Mouse (Mus musculus) gastrocnemius, adult 8-10 months (tissue): ENCODE data around the gene Igsf3. TPM values are rescaled to one million over a fixed set of nuclear protein-coding genes. Genes with fewer than 3 reads are reported as not detected.
A peak's percentile ranks its signal among the peaks of the same experiment; 100 is the strongest.

Experiments used
- DNase-seq, 2 experiments: peaks; one replicate each; pipeline ENCODE4 v3.0.0; 2022; ENCODE audit warnings: low spot score in 2 of 2
- total RNA-seq, 4 experiments: library from RNA; stranded (reverse); gene quantifications; 2 replicates each; pipeline ENCODE4 v1.2.4; 2022

Gene Igsf3
- total RNA-seq, 4 experiments from 2014 or later: 3.1 to 4.4 (median 3.4) TPM

DNA sequence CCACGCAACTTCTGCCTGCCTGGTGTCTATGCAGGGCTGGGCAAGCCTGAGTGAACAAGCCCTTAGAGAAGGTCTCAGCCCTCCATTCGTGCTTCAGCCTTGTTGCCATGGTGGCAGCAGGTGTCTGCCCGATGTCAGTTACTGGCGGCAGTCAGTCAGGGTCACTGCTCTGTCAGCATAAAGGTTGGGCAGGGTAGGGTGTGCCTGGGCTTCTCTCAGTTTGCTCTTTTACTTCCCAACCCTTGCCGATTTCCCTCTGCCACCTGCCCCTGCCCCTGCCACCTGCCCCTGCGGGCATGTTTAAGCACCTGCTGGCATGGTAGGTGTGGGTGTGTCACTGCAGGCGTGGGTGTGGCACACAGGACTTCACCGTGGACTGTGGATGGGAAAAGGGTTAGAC, 67.6 kb downstream of the Igsf3 start:
- DNase-seq: no peak

DNA sequence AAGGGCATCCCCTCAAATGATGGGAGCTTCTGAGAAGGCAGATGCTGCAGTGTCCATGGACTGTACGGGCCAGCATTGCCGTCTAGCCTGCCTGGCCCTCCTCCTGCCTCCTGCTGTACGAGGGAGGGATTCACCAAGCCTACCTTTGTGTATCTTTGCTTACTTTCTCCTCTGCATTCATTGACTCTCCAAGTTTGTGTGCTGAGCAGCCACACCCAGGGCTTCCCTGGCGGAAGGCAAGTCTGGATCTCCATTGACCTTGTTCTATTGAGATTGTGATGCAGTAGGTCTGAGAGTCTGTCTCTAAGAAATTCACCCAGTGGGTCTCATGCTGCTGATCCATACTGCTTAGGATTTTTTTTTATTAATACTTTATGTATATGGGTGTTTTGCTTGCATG, 70.4 kb downstream of the Igsf3 start:
- DNase-seq: no peak

DNA sequence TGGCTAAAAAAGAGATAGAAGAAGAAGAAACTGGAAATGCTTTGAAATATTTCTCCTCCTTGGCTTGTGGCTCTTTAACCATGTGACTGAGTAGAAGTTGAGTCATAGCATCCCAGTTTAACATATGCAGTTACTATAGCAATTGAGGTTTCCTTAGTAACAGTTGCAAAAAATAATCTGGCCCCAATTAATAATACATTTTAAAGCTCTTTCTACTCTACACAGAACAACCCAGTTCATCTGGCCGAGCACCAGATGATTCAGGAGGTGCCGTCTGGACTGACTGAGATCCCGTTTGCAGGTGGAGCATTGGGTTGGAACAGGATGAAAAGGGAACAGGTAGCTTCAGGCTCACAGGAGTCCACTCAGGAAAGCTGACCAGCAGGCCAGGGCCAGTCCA, 71.9 kb downstream of the Igsf3 start:
- DNase-seq: no peak

DNA sequence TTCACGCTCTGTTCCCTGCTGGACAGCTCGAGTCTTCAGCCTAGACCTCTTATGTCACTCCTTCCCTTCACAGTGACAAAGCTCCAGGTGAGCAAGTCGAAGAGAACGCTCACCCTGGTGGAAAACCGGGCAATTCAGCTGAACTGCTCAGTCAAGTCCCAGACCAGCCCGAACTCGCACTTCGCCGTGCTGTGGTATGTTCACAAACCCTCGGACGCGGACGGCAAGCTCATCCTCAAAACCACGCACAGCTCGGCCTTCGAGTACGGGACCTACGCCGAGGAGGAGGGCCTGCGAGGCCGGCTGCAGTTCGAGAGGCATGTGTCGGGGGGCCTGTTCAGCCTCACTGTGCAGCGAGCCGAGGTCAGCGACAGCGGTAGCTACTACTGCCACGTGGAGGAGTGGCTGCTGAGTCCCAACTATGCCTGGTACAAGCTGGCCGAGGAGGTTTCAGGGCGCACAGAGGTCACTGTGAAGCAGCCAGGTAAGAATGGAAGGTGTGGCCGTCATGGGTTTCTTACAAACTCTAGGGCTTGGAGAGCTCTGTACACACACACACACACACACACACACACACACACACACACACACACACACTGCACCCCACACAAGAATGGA, 74.0 kb downstream of the Igsf3 start:
- no peak for DNase-seq

DNA sequence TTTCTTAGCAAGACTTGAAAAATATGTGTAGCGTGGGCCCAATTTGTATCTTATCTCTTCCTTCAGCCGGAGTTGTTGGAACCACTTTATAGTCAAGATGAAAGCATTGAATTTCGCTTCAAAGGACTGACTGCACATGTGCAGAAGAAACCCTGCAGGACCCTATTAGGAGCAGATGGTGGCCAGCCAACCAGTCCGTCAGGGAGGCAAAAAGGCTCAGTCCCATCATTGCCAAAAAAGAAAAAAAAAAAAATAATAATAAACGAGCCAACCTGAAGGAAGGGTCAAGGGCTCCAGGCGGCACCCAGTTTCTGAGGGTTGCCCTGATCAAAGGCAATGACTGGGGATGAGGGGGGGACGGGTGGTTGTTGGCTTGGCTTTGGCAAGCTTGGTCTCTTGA, 83.7 kb downstream of the Igsf3 start:
- DNase-seq: no peak

DNA sequence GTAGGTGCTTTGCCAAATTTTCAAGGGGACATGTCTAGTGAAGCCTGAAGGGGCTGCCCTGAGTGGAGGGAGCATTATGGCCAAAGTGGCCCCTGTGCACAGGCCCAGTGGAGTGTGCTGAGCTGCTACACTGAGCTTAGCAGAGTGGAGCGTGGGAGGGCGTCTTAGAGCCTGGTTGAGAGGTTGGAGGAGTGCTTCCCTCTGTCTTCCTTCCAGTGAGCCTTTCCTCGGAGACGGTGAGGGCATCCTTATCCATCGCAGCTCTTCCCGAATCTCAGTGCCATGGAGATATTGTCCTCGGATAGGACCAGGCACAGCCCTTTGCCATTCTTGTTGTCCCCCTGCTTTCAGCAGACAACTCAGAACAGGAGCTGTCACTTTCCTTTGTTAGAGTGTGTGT, 84.2 kb downstream of the Igsf3 start:
- no peak for DNase-seq

DNA sequence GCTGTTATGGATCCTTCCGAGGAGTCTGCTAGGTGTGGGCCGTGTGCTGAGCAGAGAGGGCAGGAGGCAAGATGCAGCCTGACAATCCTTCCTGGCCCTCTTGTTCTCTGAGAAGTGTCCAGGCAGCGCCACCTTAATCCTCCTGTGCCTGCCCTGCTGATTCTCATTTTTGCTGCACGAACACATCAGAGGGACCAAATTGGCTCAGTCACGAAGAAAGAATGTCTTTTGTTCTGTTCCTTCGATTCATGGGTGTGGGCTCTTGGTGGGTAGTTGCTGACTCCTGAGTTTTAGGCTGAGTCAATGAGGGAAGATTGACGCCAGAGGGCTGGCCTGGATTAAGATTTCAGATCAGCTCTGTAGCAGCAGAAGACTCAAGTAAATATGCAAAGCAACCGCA, 84.9 kb downstream of the Igsf3 start:
- DNase-seq: no peak

DNA sequence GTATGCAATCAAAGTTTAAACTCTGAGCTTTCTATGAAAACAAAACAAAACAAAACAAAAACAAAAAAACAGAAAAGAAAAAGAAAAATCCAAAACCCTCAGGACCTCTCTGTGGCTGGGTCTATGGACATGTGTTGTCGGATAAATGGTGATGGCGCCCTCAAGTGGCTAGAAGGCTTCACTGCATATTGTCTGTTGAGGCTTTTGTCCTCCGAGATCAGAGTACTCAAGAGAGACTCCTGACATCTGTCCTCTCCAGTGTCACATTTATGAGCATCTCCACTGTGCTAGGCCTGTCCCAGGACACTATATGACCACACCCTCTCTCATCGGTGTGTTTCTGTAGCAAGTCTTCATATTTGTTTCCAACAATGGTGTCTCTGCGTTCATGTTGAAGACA, 85.4 kb downstream of the Igsf3 start:
- DNase-seq: peak; percentile 40 to 43

DNA sequence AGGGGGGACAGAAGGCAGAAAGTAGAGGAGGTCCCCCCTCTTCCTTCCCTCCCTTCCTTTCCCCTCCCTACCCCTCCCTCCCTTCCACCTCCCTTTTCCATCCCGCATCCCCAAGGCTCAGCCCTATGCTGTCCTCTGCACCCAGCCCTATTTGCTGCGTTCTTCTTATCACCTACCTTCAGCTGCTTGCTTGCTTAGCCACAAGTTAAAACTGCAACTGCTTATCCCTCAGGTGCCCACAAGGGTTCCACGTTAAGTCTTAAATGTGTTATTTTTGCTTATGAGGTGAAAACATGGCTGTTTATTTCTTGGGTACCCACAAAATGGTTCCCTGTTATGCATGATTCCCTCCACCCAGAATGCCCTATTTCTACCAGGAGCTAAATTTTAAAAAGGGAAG, 86.6 kb downstream of the Igsf3 start:
- DNase-seq: no peak

DNA sequence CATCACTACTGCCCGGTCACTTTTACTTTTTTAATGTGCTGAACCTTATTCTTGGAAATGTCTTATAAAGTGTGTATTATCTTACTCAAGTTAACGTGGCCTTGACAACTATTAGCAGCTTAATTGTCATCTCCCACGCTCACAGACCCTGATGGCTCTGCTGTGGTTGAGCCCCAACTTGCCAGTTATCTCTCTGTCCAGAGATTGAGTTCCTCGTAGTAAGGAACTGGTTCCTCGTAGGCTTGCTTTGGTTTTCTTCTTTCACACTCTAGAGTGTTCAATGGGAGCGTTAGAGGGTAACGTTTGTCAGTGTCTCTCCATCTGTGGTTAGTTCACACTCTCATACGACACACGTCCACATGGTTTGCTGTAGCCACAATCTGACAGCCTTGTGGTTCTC, 92.8 kb downstream of the Igsf3 start:
- no peak for DNase-seq

DNA sequence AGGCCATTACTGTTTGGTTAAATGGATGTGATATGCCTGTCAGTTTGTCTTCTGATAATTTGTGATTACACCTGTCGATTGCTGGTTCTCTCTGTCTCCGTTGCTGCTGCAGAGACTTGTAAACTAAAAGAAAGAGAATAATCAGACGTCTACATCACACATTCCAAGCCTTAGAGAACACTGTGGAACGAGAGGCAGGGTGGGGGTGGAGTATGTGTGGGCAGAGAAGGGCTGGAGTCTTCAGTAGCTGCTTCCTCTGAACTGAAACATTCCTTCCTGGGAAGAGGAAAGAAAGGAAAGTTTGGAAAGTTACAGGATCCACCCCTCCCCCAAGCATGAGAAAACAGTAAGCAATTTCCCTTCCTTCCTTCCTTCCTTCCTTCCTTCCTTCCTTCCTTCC, 95.0 kb downstream of the Igsf3 start:
- no peak for DNase-seq

DNA sequence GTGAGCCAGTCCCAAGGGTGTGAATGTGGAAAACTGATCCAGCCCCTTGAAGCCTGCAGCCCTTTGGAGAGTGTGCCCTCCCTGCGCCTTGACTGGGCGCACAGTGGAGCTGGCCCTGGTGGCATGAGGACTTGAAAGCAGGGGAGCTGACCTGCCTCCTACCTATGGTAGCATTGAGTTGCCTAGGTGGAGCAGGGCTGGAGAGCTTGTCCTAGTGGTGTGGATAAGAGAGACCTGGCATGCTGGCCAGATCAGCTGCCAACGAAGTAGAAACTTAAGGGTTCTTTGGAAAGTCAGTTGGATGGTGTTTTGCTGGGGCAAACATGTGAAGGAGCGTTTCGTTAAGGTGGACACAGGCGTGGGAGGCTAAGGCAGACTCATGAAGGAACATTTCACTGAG, 105.1 kb downstream of the Igsf3 start:
- no peak for DNase-seq

DNA sequence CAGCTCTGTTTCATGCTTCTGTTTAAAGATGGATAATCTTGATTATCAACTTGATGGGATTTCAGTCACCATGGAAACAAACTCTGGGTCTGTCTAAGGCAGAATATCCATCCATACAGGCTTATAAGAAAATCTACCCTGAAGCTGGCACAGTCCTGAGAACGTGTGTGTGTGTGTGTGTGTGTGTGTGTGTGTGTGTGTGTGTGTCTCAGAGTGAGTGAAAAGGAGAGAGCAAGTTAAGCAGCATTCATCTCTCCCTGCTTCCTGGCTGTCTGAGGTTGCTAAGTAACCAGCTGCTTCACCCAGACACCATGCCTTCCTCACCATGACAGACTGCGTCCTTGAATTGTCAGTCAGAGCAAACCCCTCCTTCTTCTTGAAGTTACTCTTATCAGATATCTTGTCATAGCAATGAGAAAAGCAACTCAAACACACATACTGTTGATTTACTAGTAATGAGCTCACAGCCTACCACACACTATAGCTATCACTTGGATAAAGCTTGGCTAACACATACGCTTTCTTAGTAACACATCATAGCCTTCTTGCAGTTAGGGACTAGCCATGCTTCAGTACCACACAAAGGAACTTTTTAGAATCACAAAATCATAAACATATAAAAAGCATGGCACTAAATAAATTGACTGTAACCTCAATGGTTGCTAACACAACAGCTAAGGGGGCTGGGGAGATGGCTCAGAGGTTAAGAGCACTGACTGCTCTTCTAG, 106.5 kb downstream of the Igsf3 start:
- DNase-seq: no peak

DNA sequence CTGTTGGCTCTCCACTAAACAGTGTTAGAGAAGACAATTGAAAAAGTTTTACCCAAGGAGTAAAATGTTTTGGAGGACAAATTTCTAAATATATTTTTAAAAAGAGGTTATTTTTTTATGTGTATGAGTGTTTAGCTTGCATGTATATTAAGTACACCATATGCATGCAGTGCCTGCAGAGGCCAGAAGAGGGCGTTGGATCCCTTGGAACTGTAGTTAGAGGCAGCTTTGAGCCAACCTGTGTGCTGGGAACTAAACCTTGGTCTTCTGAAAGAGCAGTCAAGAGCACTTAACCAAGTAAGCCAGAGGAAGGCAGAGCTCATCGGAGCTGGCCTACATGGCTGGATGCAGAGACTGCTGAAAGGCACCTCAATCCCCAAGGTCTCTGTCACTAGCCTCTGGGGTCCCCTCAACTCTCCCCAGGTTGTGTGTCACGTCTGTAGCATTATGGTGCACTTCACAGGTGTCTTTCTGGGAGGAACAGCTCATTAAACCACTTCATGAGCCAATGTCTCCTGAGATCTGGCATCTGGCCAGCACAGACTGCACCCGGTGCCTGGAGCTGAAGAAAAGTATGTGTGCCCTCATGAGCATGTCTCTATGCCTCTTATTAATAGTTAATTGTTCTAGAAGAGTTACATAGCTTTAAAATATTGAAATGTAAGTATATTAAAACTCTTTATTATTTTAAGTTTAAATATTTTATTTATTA, 109.3 kb downstream of the Igsf3 start:
- no peak for DNase-seq

DNA sequence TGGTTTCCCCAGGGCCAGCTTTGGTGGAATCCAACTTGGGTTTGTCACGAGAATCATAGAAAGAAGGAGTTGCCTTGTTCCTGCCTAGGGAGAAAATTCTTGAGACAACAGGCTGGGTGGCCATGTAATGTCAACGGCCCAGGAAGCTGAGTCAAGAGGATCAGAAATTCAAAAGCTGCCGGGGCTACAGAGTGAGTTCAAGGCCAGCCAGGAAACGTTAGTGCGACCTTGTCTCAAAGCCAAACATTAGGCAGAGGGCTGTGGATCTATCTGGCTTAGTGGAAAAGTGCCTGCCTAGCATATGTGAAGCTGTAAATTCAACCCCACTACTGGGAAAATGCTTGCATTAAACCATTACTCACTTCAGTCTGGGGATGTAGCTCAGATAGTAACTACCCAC, 110.6 kb downstream of the Igsf3 start:
- no peak for DNase-seq

DNA sequence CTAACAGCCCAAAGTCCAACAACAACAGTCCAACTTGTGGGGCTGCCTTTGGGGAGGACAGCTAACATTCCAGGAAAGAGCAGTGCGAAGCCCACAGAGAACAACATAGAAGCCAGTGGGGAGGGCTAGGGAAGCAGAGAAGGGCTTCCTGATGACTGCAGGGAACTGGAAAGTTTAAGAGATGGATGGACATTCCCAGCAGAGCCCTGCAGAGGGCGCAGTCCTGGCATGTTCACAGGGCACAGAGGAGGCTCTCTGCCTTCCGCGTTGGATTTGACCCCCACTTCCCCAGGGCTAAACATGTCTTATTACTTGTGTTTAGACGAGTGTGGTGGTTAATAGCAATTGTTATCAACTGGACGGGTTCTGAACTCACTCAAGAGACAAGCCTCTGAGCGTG, 111.3 kb downstream of the Igsf3 start:
- DNase-seq: no peak

DNA sequence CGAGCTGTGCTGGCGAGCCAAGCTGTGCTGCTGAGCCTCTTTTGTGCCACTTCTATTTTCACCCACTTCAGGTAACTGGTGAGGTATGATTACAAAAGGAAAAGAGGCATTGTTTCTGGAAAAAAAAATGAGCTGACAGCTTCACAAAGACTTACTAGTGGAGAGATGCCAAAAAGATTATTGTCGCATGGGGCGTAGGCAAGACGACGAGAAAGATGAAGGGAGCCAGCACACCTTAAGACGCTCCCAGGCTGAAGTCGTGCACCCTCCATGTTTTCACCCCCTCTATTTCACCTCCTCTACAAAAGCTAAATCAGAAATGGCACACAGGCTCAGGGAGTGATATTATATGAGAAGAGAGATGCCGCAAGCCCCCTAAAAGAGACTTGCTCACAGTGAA, 113.6 kb downstream of the Igsf3 start:
- DNase-seq: no peak

DNA sequence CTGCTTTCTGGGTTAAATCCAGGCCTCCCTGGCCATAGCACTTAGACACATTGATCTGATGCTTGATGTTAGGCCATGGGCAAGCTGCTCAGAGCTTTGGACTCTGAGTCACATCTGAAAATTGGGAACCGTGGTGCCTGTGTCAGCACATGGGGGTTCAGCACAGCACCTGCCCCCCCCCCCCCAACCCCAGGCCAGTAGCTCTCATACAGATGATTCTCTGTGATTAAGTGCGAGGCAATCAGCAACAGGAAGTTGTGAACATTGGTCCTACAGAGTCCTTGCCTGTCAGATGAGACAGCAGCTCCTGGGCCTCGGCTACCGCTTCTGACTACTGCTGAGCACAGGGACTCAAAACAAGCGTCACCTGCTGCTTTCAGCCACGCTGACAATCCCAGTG, 116.0 kb downstream of the Igsf3 start:
- no peak for DNase-seq

DNA sequence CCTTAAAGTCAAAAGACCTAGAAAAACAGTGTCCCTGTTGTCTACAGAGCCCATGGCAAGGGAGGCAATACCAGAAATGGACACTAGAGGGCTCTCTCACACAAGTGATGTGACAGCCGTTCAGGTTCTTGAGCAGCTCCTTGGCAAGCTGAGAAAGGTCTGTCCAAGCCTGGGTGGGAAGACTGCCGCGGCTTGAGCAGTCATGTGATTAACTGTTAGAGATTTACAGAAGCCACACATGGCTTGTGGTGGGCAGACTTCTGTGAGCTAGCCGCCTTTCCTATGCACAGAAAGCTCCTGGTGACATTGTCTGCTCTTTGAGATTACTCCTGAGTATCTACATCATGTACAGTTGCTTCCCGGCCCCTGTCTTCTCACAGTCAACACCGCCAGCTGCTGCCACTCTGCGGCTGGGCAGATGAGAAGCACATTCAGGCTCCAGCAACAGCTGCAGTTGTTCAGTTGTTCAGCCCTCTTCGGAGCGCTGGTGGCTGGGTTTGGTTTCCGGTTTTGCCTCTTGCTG, 117.1 kb downstream of the Igsf3 start:
- peak; percentile 64 to 68 for DNase-seq

DNA sequence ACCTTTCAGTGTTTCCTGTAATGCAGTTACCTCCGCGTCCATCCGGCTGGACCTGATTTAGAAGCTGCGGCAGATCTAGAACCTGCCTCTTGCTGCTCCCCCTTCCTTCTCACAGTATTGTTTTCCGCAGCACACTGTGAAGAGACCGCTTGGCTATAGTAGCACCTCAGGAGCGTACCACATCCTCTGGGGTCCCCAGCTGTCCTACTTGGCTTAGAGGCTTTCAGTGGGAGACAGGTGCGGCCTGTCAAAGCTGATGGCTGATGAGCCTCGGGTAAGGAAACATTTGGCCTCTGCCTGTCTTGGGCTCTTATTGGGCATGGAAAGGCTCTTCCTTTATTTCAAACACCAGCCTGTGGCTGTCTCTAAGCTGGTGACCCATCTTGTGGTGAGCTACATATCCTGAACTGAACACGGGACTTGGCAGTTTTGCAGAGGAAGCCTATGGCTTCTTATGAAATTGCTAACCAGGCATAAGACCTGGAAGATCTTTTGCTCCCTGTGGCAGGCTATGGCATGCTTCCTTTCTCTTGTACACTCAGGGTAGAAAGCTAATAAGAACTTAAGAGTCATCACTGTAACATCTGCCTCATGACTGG, 120.6 kb downstream of the Igsf3 start:
- DNase-seq: no peak

DNA sequence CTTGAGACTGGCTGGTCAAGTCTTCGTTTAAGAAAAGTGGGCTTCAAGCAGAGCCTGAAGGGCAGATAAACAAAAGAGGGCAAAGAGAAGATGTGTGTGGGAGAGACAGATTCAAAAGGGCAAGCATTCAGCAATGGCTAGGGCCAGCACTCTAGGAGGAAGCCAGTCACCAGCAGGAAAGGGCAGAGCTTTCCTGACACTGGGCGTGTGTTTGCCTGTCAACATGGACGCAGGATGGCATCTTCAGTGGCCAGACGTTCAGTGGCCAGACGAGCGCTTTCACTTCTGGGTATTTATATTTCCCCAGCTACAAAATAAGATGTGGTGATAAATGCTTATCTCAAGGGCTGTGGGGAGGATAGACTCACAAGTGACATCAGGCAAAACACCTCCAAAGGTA, 123.0 kb downstream of the Igsf3 start:
- DNase-seq: no peak

DNA sequence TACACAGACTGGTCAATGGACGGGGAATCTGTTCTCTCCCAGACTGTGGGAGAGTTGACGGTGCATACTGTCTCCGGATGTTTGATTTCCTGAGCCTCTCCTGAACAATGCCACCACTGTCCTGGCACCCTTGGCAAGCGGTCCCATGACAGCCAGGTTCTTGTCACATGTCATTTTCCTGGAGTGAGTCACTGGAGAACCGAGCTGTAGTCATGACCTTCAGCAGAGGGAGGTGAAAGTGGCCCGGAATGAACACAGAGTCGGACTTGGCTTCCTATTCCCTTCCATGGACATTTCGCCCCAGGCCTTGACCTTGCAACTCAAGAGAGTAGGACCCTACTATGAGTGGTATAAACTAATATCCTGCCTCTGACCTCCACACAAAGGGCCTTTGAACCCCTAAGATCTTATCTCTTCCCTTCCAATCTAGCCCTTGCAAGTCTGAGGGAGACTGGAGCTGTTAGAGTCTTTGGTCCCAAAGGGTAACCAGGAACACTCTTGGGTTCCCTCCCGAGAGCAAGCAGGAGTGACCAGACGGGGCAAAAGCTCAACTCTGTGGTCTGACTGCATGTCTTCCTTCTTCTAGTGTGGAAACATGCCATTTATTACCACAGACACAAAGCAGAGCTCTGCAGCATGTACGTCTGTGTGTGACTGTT, 123.6 kb downstream of the Igsf3 start:
- no peak for DNase-seq
